Mouse (Mus musculus) CH12.LX (cell line): ENCODE data around the gene Ugcg. TPM values are rescaled to one million over a fixed set of nuclear protein-coding genes. Genes with fewer than 3 reads are reported as not detected.

ENCODE experiments used
- DNase-seq: peaks from one replicate; pipeline ENCODE4 v3.0.0-alpha.2; 2013; ENCODE audit errors: extremely low read depth
- H3K27ac ChIP-seq: 2 replicates; pipeline ENCODE4 v1.5.1; 2012; ENCODE audit warnings: low read depth, mild to moderate bottlenecking, control low read depth, moderate library complexity; ENCODE audit not compliant: insufficient read depth
- H3K27me3 ChIP-seq: replicated peaks from 2 replicates; pipeline ENCODE3; 2012; ENCODE audit warnings: inconsistent platforms
- H3K36me3 ChIP-seq, 2 experiments: replicated peaks in 1 of 2; 2 replicates each; pipeline versions ENCODE3 to v1.6.1; 2012; ENCODE audit warnings: inconsistent platforms in 1 of 2, low read length in 1 of 2, mild to moderate bottlenecking in 1 of 2, mixed read lengths in 1 of 2, moderate library complexity in 1 of 2; ENCODE audit not compliant: control insufficient read depth in 1 of 2, insufficient read depth in 1 of 2
- H3K4me1 ChIP-seq, 2 experiments: 2 replicates each; pipeline ENCODE4 v1.6.1; 2012; ENCODE audit warnings: inconsistent platforms in 1 of 2, moderate library complexity in 1 of 2; ENCODE audit not compliant: insufficient read depth in 2 of 2, control insufficient read depth in 1 of 2
- H3K4me2 ChIP-seq: 2 replicates; pipeline ENCODE4 v1.6.1; 2012; ENCODE audit warnings: low read depth, mild to moderate bottlenecking, control low read depth; ENCODE audit not compliant: poor library complexity, insufficient read depth, severe bottlenecking
- H3K4me3 ChIP-seq, 3 experiments: fragments of 150-350 bp in 1 of 3; sonication (generic) in 1 of 3; replicated peaks in 1 of 3; 2 replicates each; pipeline versions ENCODE3 to v1.5.1; 2011 to 2012; ENCODE audit warnings: low read depth in 2 of 3, low read length in 2 of 3, mild to moderate bottlenecking in 2 of 3, moderate library complexity in 2 of 3, control low read depth in 1 of 3, improper control_type of control experiment in 1 of 3, inconsistent platforms in 1 of 3, mixed read lengths in 1 of 3; ENCODE audit not compliant: poor library complexity in 1 of 3
- H3K79me2 ChIP-seq: replicated peaks from 2 replicates; pipeline ENCODE4 v1.6.1; 2012; ENCODE audit warnings: mild to moderate bottlenecking, moderate library complexity; ENCODE audit not compliant: control insufficient read depth, poor library complexity, insufficient read depth, severe bottlenecking; ENCODE audit errors: extremely low read depth
- H3K9ac ChIP-seq: 2 replicates; pipeline ENCODE4 v1.6.1; 2012; ENCODE audit warnings: low read depth, mild to moderate bottlenecking, control low read depth, moderate library complexity; ENCODE audit not compliant: insufficient read depth
- H3K9me3 ChIP-seq: replicated peaks from 2 replicates; pipeline ENCODE3; 2012; ENCODE audit warnings: low read length, inconsistent platforms, mixed read lengths
- CTCF ChIP-seq, 2 experiments: IDR thresholded peaks in 1 of 2; conservative IDR thresholded peaks in 1 of 2; 2 replicates each; pipeline ENCODE4 v1.5.1; 2011 to 2012; ENCODE audit warnings: low read depth in 2 of 2, low read length in 2 of 2, improper control_type of control experiment in 1 of 2, inconsistent platforms in 1 of 2, mild to moderate bottlenecking in 1 of 2, moderate library complexity in 1 of 2
- ELF1 ChIP-seq: IDR thresholded peaks from 2 replicates; pipeline ENCODE4 v1.6.1; 2014; ENCODE audit warnings: low read depth, mild to moderate bottlenecking, inconsistent platforms, low read length, improper control_type of control experiment
- EP300 ChIP-seq: IDR thresholded peaks from 2 replicates; pipeline ENCODE4 v1.6.1; 2011; ENCODE audit warnings: low read length, improper control_type of control experiment
- GABPA ChIP-seq: IDR thresholded peaks from 2 replicates; pipeline ENCODE4 v1.6.1; 2012; ENCODE audit warnings: low read depth, low read length, improper control_type of control experiment, inconsistent platforms; ENCODE audit not compliant: insufficient replicate concordance
- IRF4 ChIP-seq: IDR thresholded peaks from 2 replicates; pipeline ENCODE4 v1.6.1; 2014; ENCODE audit warnings: low read depth, mild to moderate bottlenecking, inconsistent platforms, low read length, improper control_type of control experiment
- MAZ ChIP-seq: IDR thresholded peaks from 2 replicates; pipeline ENCODE4 v1.6.1; 2012; ENCODE audit warnings: low read depth, mild to moderate bottlenecking, inconsistent platforms, low read length, improper control_type of control experiment, moderate library complexity
- NELFE ChIP-seq: IDR thresholded peaks from 2 replicates; pipeline ENCODE4 v1.6.1; 2011; ENCODE audit warnings: low read depth, low read length, improper control_type of control experiment
- PAX5 ChIP-seq: IDR thresholded peaks from 2 replicates; pipeline ENCODE4 v1.6.1; 2012; ENCODE audit warnings: low read length, inconsistent platforms, mixed read lengths
- SIN3A ChIP-seq: IDR thresholded peaks from 2 replicates; pipeline ENCODE4 v1.6.1; 2012; ENCODE audit warnings: low read length, improper control_type of control experiment, inconsistent platforms
- TBP ChIP-seq: conservative IDR thresholded peaks from 2 replicates; pipeline ENCODE4 v1.6.1; 2011; ENCODE audit warnings: low read depth, low read length, improper control_type of control experiment
- ZNF384 ChIP-seq: IDR thresholded peaks from 2 replicates; pipeline ENCODE4 v1.6.1; 2012; ENCODE audit warnings: low read depth, low read length, improper control_type of control experiment, inconsistent platforms
- dilution Hi-C: fragments of 300-500 bp; cut with MboI; formaldehyde crosslinking; loops from 2 replicates; pipeline ENCODE4 v1.14.3; 2020; ENCODE audit warnings: low sequenced_read_pairs; ENCODE audit not compliant: extremely low pct_unique_long_range_greater_than_20kb, extremely low pct_ligation_motif_present
- in situ Hi-C: fragments of 300-500 bp; cut with MboI; formaldehyde crosslinking; loops from 3 replicates; pipeline ENCODE4 v1.14.3; 2019; ENCODE audit warnings: low sequenced_read_pairs, low pct_ligation_motif_present, low pct_unique_long_range_greater_than_20kb, mixed read lengths
- polyA plus RNA-seq: library from polyadenylated mRNA; unstranded; fragments of >175 nt; gene quantifications from 2 replicates; pipeline ENCODE4 v1.2.1, GENCODE M21; 2012; ENCODE audit warnings: low read depth; ENCODE audit not compliant: insufficient read length
- total RNA-seq, 2 experiments: library from RNA; depleted of rRNA; stranded (reverse); fragments of 300-350 nt in 1 of 2; fragments of >200 nt in 1 of 2; gene quantifications; 2 replicates each; pipeline ENCODE4 v1.2.3; 2012 to 2014

Ugcg gene
- total and polyA plus RNA-seq, 3 experiments: 25.8 to 69.5 (median 28.7) TPM

DNA sequence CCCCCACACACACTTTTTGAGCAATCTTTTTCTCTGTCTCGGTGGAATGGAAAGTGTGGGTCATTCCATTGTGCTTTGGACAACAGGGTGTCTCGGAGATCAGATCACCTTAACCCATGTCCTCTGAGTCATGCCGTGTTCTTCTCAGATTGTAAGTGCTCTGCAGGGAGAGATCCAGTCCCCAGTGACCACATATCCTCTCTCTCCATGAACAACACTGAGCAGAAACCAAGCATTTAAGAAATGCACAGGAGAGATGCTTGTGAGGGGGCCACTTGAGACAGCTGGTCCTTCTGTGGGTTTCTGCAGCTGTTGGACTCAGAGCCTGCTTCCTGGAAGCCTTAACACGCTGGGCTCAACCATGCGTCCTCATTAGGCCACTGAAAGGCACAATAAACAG, 66.9 kb downstream of the Ugcg start (continued):
- TF ChIP-seq SIN3A: peak; percentile 63
- TF ChIP-seq ZNF384: no peak

DNA sequence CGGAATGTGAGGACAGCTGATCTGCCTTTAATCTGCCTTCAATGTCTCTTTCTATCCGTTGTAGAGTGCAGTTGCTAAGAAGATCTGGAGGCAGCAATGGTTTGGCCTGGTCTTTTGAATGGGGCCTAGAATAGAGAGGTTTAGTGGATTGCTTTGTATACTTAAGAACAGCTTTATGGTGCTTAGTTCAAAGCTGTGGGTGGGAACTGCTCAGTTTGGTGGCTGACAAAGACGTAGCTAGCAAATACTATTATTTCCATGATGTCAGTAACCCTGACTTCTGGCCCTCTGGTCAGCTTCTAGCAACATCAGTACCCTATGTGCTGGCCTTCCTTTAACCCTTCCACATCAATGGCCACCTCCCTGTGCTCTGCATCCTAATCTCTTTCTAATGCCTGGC, 68.8 kb downstream of the Ugcg start:
- H3K27ac ChIP-seq: no peak overlapping the region
- TF ChIP-seq EP300 (0 out of 2 replicates have a peak, but pooled peaks have one; percentile 11), GABPA (no peak), SIN3A (no peak)
- H3K4me3 ChIP-seq: no peak overlapping the region
- no peak overlapping the region for H3K9ac ChIP-seq
- no peaks in the 10 kb centered on the region for H3K27me3 ChIP-seq
- H3K36me3 ChIP-seq: no peaks in the 10 kb centered on the region
- H3K79me2 ChIP-seq: no peaks in the 10 kb centered on the region
- in situ Hi-C loops: no loop called here
- H3K4me2 ChIP-seq: no peak overlapping the region
- H3K9me3 ChIP-seq: no peaks in the 10 kb centered on the region
- H3K4me1 ChIP-seq: peaks cover 26 to 76% of the 10 kb centered on the region in 2 experiments
- dilution Hi-C loops: no loop called here
- DNase-seq: no peak

DNA sequence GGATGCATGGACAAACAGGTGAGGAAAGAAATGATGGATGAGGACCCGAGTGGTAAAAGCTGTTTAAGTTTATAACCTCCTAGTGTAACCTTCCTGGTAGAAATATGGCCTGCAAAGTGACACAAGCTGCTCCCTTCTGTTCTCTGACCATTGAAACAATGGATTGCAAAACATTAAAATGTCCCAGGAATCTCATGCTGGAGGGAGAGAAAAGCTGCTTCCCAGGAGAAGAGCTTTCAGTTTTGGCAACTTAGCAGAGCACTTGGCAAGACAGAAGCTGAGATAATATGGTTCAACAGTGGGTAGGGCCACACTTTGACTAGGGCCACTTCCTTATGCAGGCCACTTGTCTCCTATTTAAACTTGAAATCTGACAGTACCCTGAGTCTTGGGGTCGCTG, 69.7 kb downstream of the Ugcg start:
- Histone ChIP-seq H3K27ac (no peak overlapping the region), H3K79me2 (no peaks in the 10 kb centered on the region), H3K4me1 (peaks cover 26 to 81% of the 10 kb centered on the region in 2 experiments), H3K27me3 (no peaks in the 10 kb centered on the region), H3K4me3 (no peak overlapping the region), H3K4me2 (no peak overlapping the region), H3K9ac (no peak overlapping the region)
- no peak for DNase-seq
- in situ Hi-C loops (no loop called here), dilution Hi-C loops (no loop called here)
- no peak for TF ChIP-seq PAX5
- TF ChIP-seq, all 38 proteins: peak for 0
- H3K36me3 ChIP-seq: no peaks in the 10 kb centered on the region
- H3K9me3 ChIP-seq: no peaks in the 10 kb centered on the region

DNA sequence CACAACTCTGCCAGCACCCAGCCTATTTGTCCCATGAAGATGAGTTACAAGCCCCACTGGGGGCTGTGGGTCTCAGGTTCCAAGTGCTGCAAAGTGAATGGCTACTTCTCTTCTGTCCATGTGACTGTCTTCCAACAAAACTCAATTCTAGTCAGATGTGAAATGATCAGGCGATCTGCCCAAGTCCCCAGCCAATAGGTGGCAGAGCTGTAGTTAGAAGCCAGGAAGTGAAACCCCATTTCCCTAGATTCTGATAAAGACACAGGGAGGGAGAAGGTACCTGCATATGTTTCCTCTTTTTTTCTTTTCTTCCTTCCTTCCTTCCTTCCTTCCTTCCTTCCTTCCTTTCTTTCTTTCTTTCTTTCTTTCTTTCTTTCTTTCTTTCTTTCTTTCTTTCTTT, 70.7 kb downstream of the Ugcg start:
- TF ChIP-seq MAZ: no peak
- peak in 1 of 2 experiments; percentile 25; a peak in 1 of 4 replicates for TF ChIP-seq CTCF (conservative IDR thresholded peaks at IDR 0.05 in 1 of 2, IDR thresholded peaks at IDR 0.05 in 1 of 2; ENCODE audit: low read depth in 2 of 2, low read length in 2 of 2)
- TF ChIP-seq TBP: no peak
- no peak for TF ChIP-seq NELFE
- TF ChIP-seq ELF1: peak; percentile 37; the same call in 1 of the 2 replicates
- TF ChIP-seq IRF4: peak; percentile 57; the same call in 1 of the 2 replicates
- DNase-seq: no peak
- dilution Hi-C loops (no loop called here), in situ Hi-C loops (no loop called here)
- Histone ChIP-seq H3K9ac (no peak overlapping the region), H3K9me3 (no peaks in the 10 kb centered on the region), H3K4me2 (no peak overlapping the region), H3K27ac (no peak overlapping the region), H3K27me3 (no peaks in the 10 kb centered on the region), H3K36me3 (no peaks in the 10 kb centered on the region), H3K4me3 (no peak overlapping the region), H3K79me2 (no peaks in the 10 kb centered on the region), H3K4me1 (peaks cover 21 to 76% of the 10 kb centered on the region in 2 experiments)
